Mouse (Mus musculus) kidney, postnatal 0 days (tissue): Measurements from ENCODE around the gene Prune2. TPM values are rescaled to one million over a fixed set of nuclear protein-coding genes. Genes with fewer than 3 reads are reported as not detected.
A peak's percentile ranks its signal among the peaks of the same experiment; 100 is the strongest.

Source experiments
- ATAC-seq: fragments of 200-750 bp; cut with Nextera tagmentation; replicated peaks from 2 replicates; pipeline ENCODE4 v1.8.0; 2017; ENCODE audit warnings: low read depth, moderate number of reproducible peaks, moderate TSS enrichment, moderate library complexity; ENCODE audit not compliant: low FRiP score
- DNase-seq: peaks from one replicate; pipeline ENCODE4 v3.0.0-alpha.2; 2016; ENCODE audit warnings: low spot score
- H3K27ac ChIP-seq: fragments of 300-500 bp; sonication (generic); 2 replicates; pipeline ENCODE4 v1.5.1; 2014; ENCODE audit warnings: mild to moderate bottlenecking
- H3K27me3 ChIP-seq: fragments of 300-500 bp; sonication (generic); 2 replicates; pipeline ENCODE4 v1.6.1; 2014; ENCODE audit warnings: low read length, mixed read lengths; ENCODE audit not compliant: insufficient read depth
- H3K36me3 ChIP-seq: fragments of 300-500 bp; sonication (generic); 2 replicates; pipeline ENCODE4 v1.6.1; 2014; ENCODE audit warnings: low read length, mixed read lengths; ENCODE audit not compliant: insufficient read depth
- H3K4me1 ChIP-seq: fragments of 300-500 bp; sonication (generic); replicated peaks from 2 replicates; pipeline ENCODE4 v1.6.1; 2014; ENCODE audit warnings: antibody characterized with exemption, low read length, mixed read lengths; ENCODE audit not compliant: insufficient read depth
- H3K4me2 ChIP-seq: fragments of 300-500 bp; sonication (generic); 2 replicates; pipeline ENCODE4 v1.6.1; 2014; ENCODE audit warnings: mild to moderate bottlenecking, low read length, moderate library complexity, mixed read lengths
- H3K4me3 ChIP-seq: fragments of 300-500 bp; sonication (generic); replicated peaks from 2 replicates; pipeline ENCODE4 v1.5.1; 2014; ENCODE audit warnings: low read depth, low read length
- H3K9ac ChIP-seq: fragments of 300-500 bp; sonication (generic); 2 replicates; pipeline ENCODE4 v1.6.1; 2014; ENCODE audit warnings: low read depth, low read length
- H3K9me3 ChIP-seq: fragments of 300-500 bp; sonication (generic); replicated peaks from 2 replicates; pipeline ENCODE4 v1.6.1; 2016; ENCODE audit warnings: low read length, inconsistent platforms, mixed read lengths
- CTCF ChIP-seq: IDR thresholded peaks from 2 replicates; pipeline ENCODE4 v1.5.1; 2016; ENCODE audit warnings: antibody characterized with exemption, low read depth, mild to moderate bottlenecking, moderate library complexity
- WGBS: fragments of 180-500 bp; shearing (Covaris S2); extraction: QIAGEN DNeasy Blood & Tissue Kit; methylation state at CpG from one replicate; pipeline ENCODE4 v1.1.7; 2014; 5-methylcytosine and 5-hydroxymethylcytosine counted together
- polyA plus RNA-seq: library from polyadenylated mRNA; unstranded; fragments of >200 nt; fragmentation: Nextera tagmentation; extraction: Ambion mirVana; gene quantifications from 2 replicates; pipeline ENCODE4 v1.2.1, GENCODE M21; 2015

The Prune2 gene
- polyA plus RNA-seq, 1 experiment from 2014 or later = 1.1 TPM

GRCm38 (mm10) chr19:17268669-17269068 lies 312.8 kb downstream of the Prune2 start:
- DNase-seq (no peak), ATAC-seq (no peak)
- H3K4me1 ChIP-seq = no peaks in the 10 kb centered on the region
- TF ChIP-seq CTCF = no peak
- WGBS = 79% methylated on average over 4 of the region's 4 CpGs
- H3K27ac ChIP-seq = no peak overlapping the region
- H3K9ac ChIP-seq = no peak overlapping the region
- H3K4me3 ChIP-seq = no peak overlapping the region
- no peaks in the 10 kb centered on the region for H3K27me3 ChIP-seq
- H3K9me3 ChIP-seq = no peaks in the 10 kb centered on the region
- no peak overlapping the region for H3K4me2 ChIP-seq
- no peaks in the 10 kb centered on the region for H3K36me3 ChIP-seq

GRCm38 (mm10) chr19:17271179-17271622 lies 315.3 kb downstream of the Prune2 start:
- Histone ChIP-seq H3K36me3 (no peaks in the 10 kb centered on the region), H3K27ac (peak overlapping the region; percentile 51; the same call in 1 of the 2 replicates), H3K4me1 (no peaks in the 10 kb centered on the region), H3K4me3 (no peak overlapping the region), H3K9ac (no peak overlapping the region), H3K9me3 (no peaks in the 10 kb centered on the region), H3K27me3 (no peaks in the 10 kb centered on the region), H3K4me2 (no peak overlapping the region)
- ATAC-seq (no peak), DNase-seq (peak; percentile 44)
- TF ChIP-seq CTCF = no peak
- WGBS = 24% methylated on average over 3 of the region's 3 CpGs

- 76% methylated on average over 2 of the region's 2 CpGs for WGBS
Measured at GRCm38 (mm10) chr19:17272988-17273387, 317.1 kb downstream of the Prune2 start.

More at GRCm38 (mm10) chr19:17272988-17273387, 317.1 kb downstream of the Prune2 start:
- Histone ChIP-seq H3K36me3 (no peaks in the 10 kb centered on the region), H3K4me2 (no peak overlapping the region), H3K9ac (no peak overlapping the region), H3K4me3 (no peak overlapping the region), H3K4me1 (no peaks in the 10 kb centered on the region), H3K27ac (no peak overlapping the region), H3K9me3 (no peaks in the 10 kb centered on the region), H3K27me3 (no peaks in the 10 kb centered on the region)
- no peak for DNase-seq
- ATAC-seq = no peak
- TF ChIP-seq CTCF = no peak

Other genes with a start within 250 kb of the Prune2 start
- 9.6 TPM in 2 replicates for gene Vps13a, start 175.2 kb upstream of the Prune2 start, polyA plus RNA-seq
- gene Foxb2, start 82.3 kb upstream of the Prune2 start, polyA plus RNA-seq = not detected in 2 replicates